Mouse (Mus musculus) cerebellum, adult (tissue): ENCODE measurements around the gene Rpap3.

ENCODE experiments used
- ATAC-seq: cut with Nextera tagmentation; 2 replicates; pipeline ENCODE4 v1.9.2; 2017; ENCODE audit warnings: mild to moderate bottlenecking, moderate library complexity, mixed read lengths; ENCODE audit not compliant: insufficient number of reproducible peaks, low FRiP score, low TSS enrichment

Gene Rpap3

DNA sequence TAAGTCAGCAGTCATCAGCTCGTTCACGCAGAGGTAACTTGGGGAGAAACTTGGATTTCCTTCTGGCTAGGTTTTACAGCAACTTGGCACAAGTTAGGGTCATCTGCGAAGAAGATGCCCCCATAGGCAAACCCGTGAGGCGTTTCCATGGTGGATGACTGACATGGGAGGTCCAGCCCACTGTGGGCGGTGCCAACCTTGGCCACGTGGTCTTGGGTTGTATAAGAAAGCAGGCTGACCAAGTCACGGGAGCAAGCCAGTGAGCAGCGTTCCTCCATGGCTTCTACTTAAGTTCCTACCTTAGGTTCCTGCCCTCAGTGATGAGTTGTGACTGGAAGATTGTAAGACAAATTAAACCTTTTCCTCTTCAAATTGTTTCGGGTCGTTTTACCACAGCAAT is 26.4 kb upstream of the Rpap3 start:
- no peak for ATAC-seq

- ATAC-seq, result no peak
Observed at GRCm38 (mm10) chr15:97731111-97731510, 25.5 kb upstream of the Rpap3 start, which contains the start of gene Endou. Endou (minus strand) TSS chr15:97731339.

GRCm38 (mm10) chr15:97730365-97730764 is 24.7 kb upstream of the Rpap3 start:
- ATAC-seq, result no peak

- no peak for ATAC-seq
Observed at GRCm38 (mm10) chr15:97728804-97729203, 23.2 kb upstream of the Rpap3 start.

DNA sequence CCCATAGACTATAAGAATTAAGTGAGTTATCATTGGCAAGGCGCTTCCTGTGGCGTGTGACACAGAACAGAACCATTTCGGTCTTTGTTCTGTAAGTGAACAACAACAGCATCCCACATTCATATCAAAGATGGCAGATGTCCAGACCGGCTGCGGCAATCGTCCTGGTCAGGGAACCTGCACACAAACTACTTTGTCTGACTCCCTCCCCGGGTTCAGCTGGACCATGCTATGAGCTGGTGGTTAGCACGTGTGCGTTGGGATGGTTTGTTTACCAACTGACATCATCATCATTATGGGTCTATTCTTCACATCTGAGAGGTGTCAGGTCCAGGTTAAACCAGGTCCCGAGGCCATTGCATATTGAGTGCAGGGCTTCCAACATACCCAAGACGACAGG is 22.8 kb upstream of the Rpap3 start:
- ATAC-seq, result no peak

GRCm38 (mm10) chr15:97727520-97727919 is 21.9 kb upstream of the Rpap3 start:
- ATAC-seq, result no peak

GRCm38 (mm10) chr15:97727048-97727447 is 21.4 kb upstream of the Rpap3 start:
- no peak for ATAC-seq

GRCm38 (mm10) chr15:97726310-97726709 is 20.7 kb upstream of the Rpap3 start:
- ATAC-seq, result no peak

DNA sequence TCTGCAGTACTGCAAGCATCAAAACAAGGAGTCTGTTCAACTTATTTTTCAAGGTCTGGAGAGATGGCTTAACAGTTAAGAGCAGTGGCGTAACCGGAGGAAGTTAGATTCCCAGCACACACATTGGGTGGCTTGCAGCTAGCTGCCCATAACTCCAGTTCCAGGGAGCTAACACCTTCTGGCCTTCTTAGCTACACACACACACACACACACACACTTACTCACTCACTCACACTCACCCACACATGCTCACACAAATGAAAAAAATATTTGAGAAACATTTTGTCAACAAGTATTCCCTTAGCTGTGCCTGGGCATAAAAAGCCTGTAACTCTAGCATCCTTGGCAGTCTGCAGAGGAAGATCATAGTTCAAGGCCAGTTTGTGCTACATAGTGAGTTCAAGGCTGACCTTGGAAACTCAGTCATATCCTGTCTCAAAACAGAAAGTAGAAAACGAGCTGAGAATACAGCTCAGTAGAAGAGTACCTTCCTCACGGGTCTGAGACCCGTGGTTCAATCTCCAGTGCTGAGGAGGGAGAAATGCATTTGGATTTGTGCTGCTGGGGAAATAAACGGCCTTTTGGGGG is 19.7 kb upstream of the Rpap3 start:
- no peak for ATAC-seq

- no peak for ATAC-seq
Observed at GRCm38 (mm10) chr15:97724346-97725197, 18.9 kb upstream of the Rpap3 start.

DNA sequence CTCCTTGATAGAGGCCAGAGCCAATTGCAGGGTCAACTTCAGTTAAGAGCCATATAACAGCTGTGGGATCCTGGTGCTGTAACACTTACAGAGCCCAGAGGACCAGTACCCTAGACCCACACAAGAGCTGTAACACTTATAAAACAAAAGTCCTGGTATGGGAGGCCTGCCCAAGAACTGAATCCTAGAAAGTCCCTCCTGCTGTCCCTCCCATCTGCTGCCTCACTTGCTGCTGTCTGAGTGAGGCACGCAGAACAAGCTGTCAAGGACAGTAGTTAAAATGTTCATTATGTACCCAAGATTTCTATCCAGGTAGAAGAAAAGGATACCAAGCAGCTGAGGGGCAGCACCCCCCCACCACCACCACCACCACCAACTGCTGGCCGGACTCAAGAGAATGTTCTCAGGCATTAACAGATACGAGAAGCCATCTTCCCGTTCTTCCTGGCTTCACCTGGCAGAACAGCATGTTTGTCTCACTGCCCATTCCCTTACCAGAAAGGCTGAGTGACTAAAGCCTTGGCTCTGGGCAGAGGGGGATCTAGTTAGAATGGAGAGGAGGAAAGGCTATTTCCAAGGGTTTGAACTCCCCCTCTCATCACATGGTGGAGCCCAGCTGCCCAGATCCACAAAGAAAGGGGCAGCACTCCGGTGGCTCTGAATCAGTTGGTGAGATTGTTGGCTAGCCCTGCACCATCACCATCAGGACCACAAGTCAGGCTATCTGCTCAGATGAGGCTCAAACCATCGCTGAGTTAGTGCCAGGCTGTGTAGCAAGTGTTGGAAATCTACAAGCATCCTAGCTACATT is 18.1 kb upstream of the Rpap3 start:
- ATAC-seq, result peak; percentile 41; the same call in 1 of the 2 replicates

DNA sequence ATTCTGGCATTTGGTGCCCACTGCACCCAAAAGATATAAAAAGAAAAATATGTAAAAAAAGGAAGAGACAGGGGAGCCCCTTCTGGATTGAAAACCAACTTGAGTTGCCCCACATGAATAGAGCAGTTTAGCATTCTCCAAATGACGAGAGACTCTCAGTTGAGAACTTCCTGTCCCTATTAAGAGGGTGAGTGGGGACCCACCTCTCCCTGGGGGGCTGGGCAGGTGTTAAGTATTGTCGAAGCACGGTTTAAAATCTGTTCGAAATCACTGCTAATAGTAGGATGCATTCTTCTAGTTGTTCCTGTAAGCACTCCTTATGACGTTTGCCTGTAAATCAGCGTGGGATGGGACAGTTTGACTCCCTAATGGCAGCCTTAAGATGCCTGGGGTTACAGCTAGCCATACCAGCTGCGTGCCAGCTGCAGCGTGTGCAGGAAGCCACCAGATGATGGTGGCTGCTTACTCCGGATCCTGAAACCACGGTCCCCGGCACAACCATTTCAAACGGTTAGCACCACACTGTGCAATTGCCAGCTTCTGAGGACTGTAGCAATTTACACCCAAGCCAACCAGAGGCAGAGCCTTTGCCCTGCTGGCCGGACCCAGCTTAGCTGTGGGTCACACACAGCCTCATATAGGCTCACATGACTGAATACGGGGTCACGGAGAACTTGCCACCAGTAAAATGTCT is 15.5 kb upstream of the Rpap3 start:
- no peak for ATAC-seq

DNA sequence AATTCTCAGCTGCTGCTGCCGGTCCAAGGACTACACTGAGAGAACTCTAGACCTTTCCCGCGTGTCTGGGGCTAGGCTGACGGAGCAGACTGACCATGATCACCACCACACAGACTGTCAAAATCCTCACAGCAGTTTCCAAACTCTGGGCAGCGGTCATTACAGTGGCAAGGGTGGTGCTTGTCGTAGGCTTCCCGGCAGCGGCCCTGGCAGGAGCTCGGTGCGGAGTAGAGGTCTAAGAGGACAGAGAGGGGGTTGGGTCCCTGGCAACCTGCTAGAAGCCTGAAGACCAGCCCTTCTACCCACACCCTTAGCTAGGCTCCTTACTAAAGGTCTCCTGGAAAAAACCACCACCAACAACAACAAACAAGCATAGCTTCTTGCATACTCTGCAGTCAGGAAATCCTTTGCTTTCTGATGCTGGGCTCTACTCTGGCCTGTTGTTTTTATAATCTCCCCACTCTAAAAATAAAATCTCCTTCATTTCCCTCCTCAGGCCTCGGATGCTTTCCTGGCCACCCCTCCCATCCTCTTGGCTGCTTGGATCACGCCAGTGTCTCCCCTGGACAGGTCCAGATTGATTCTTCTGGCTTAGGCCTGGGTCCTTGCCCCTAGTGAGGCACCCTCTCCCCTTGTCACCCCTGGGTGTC is 14.5 kb upstream of the Rpap3 start:
- ATAC-seq, result no peak

GRCm38 (mm10) chr15:97719494-97719893 is 13.9 kb upstream of the Rpap3 start:
- ATAC-seq, result no peak

- ATAC-seq, result no peak
Observed at GRCm38 (mm10) chr15:97718535-97719155, 13.0 kb upstream of the Rpap3 start.

- ATAC-seq, result no peak
Observed at GRCm38 (mm10) chr15:97717861-97718534, 12.4 kb upstream of the Rpap3 start.

- ATAC-seq, result no peak
Observed at GRCm38 (mm10) chr15:97716782-97717181, 11.2 kb upstream of the Rpap3 start.

DNA sequence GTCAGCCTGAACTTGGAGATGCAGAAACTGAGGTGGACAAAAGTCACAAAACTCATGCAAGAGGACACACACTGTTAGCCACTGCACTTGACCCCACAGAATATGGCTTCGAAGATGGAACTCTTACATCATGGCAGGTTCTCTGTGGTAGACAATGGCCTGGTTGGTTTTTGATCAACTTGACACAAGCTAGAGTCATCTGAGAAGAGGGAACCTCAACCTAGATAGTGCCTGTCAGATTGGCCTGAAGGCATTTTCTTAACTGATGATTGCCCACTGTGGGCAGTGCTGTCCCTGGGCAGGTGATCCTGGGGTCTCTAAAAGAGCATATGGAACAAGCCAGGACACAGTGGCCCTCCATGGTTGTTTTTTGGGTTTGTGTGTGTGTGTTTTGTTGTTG is 10.1 kb upstream of the Rpap3 start:
- ATAC-seq, result no peak

GRCm38 (mm10) chr15:97715083-97715482 is 9.5 kb upstream of the Rpap3 start:
- ATAC-seq, result no peak
